Mouse (Mus musculus) lung, embryonic 14.5 days (tissue): ENCODE data around the gene Nrcam. TPM values are rescaled to one million over a fixed set of nuclear protein-coding genes. Genes with fewer than 3 reads are reported as not detected.
A peak's percentile ranks its signal among the peaks of the same experiment; 100 is the strongest.

Experiments used
- ATAC-seq: fragments of 200-750 bp; cut with Nextera tagmentation; 2 replicates; pipeline ENCODE4 v1.8.0; 2017; ENCODE audit warnings: mild to moderate bottlenecking, moderate TSS enrichment, moderate library complexity; ENCODE audit not compliant: insufficient read depth
- DNase-seq: peaks from one replicate; pipeline ENCODE4 v3.0.0-alpha.2; 2015
- H3K27ac ChIP-seq: fragments of 300-500 bp; sonication (generic); 2 replicates; pipeline ENCODE4 v1.5.1; 2014; ENCODE audit warnings: low read depth, mild to moderate bottlenecking, moderate library complexity
- H3K27me3 ChIP-seq: fragments of 300-500 bp; sonication (generic); 2 replicates; pipeline ENCODE4 v1.6.1; 2014; ENCODE audit warnings: low read length, control low read depth; ENCODE audit not compliant: insufficient read depth
- H3K36me3 ChIP-seq: fragments of 300-500 bp; sonication (generic); 2 replicates; pipeline ENCODE4 v1.6.1; 2014; ENCODE audit warnings: control low read depth; ENCODE audit not compliant: insufficient read depth
- H3K4me1 ChIP-seq: fragments of 300-500 bp; sonication (generic); 2 replicates; pipeline ENCODE4 v1.6.1; 2014; ENCODE audit warnings: antibody characterized with exemption, control low read depth; ENCODE audit not compliant: insufficient read depth
- H3K4me2 ChIP-seq: fragments of 300-500 bp; sonication (generic); 2 replicates; pipeline ENCODE4 v1.6.1; 2014; ENCODE audit warnings: mild to moderate bottlenecking
- H3K4me3 ChIP-seq: fragments of 300-500 bp; sonication (generic); 2 replicates; pipeline ENCODE4 v1.5.1; 2014; ENCODE audit warnings: low read depth, low read length
- H3K9ac ChIP-seq: fragments of 300-500 bp; sonication (generic); 2 replicates; pipeline ENCODE4 v1.6.1; 2014
- H3K9me3 ChIP-seq: fragments of 300-500 bp; sonication (generic); 2 replicates; pipeline ENCODE4 v1.6.1; 2016; ENCODE audit warnings: low read depth, low read length, control low read depth
- CTCF ChIP-seq: IDR thresholded peaks from 2 replicates; pipeline ENCODE4 v1.5.1; 2016; ENCODE audit warnings: antibody characterized with exemption, low read depth
- WGBS: fragments of 180-500 bp; shearing (Covaris S2); extraction: QIAGEN DNeasy Blood & Tissue Kit; methylation state at CpG from one replicate; pipeline ENCODE4 v1.1.7; 2014; 5-methylcytosine and 5-hydroxymethylcytosine counted together
- polyA plus RNA-seq: library from polyadenylated mRNA; unstranded; fragments of >200 nt; fragmentation: Nextera tagmentation; extraction: Ambion mirVana; gene quantifications from 2 replicates; pipeline ENCODE4 v1.2.1, GENCODE M21; 2014

Nrcam gene
- polyA plus RNA-seq, 1 experiment from 2014 or later: 20.6 TPM

- H3K9ac ChIP-seq: no peak overlapping the region
- H3K4me2 ChIP-seq: no peak overlapping the region
- no peaks in the 10 kb centered on the region for H3K27me3 ChIP-seq
- ATAC-seq: peak; percentile 82; the same call in 1 of the 2 replicates
- H3K4me3 ChIP-seq: no peak overlapping the region
- no peak overlapping the region for H3K27ac ChIP-seq
- WGBS: 13% methylated on average over 1 of the region's 1 CpGs
- no peaks in the 10 kb centered on the region for H3K36me3 ChIP-seq
- H3K9me3 ChIP-seq: no peaks in the 10 kb centered on the region
- peak; percentile 67 for DNase-seq
- H3K4me1 ChIP-seq: no peaks in the 10 kb centered on the region
- TF ChIP-seq CTCF: no peak
These were observed 59.5 kb downstream of the Nrcam start for GRCm38 (mm10) chr12:44388220-44388619.

DNA sequence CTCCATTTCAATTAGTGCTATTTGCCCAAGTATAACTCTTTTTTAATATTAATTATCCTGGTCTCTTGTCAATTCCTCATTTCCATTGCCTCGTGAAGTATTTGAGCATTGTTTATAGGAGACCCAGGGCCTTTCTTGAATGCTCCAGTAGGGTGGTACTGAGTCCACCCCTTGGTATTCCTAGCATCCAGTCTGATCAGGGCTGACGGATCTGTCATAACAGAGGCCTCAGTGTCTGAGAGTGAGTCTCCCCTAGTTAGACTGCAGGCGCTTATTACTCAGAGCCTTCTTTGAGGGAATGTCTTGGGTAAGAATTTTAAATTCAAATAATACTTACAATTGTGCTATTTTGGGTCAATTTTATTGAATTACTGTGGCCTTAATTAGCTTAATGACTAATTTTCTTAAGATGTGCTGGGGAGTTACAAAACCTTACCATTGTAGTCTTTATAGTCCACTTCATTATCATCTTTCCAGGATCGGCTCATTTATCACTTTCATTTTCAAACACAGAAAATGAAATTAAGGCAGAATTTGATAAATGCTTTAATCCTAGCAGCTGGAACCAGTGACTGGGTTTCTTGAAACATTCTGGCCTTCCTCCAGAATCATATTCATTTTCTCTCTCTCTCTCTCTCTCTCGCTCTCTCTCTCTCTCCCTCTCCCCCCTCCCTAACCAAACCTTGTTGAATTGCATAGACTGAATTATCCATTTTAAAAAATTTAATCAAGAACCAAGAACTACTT is 61.9 kb downstream of the Nrcam start:
- Histone ChIP-seq H3K27me3 (no peaks in the 10 kb centered on the region), H3K36me3 (no peaks in the 10 kb centered on the region), H3K4me1 (no peaks in the 10 kb centered on the region), H3K9me3 (no peaks in the 10 kb centered on the region), H3K4me2 (no peak overlapping the region), H3K9ac (no peak overlapping the region), H3K27ac (no peak overlapping the region), H3K4me3 (no peak overlapping the region)
- no peak for TF ChIP-seq CTCF
- 48% methylated on average over 5 of the region's 5 CpGs for WGBS
- peak; percentile 58; the same call in 1 of the 2 replicates for ATAC-seq
- peak; percentile 65 for DNase-seq

- Histone ChIP-seq H3K27me3 (no peaks in the 10 kb centered on the region), H3K9me3 (no peaks in the 10 kb centered on the region), H3K4me1 (no peaks in the 10 kb centered on the region), H3K36me3 (no peaks in the 10 kb centered on the region), H3K4me2 (no peak overlapping the region), H3K27ac (no peak overlapping the region), H3K4me3 (no peak overlapping the region), H3K9ac (no peak overlapping the region)
- DNase-seq (no peak), ATAC-seq (no peak)
- WGBS: 45% methylated on average over 3 of the region's 3 CpGs
- TF ChIP-seq CTCF: no peak
These were observed 66.2 kb downstream of the Nrcam start for GRCm38 (mm10) chr12:44394901-44395300.

DNA sequence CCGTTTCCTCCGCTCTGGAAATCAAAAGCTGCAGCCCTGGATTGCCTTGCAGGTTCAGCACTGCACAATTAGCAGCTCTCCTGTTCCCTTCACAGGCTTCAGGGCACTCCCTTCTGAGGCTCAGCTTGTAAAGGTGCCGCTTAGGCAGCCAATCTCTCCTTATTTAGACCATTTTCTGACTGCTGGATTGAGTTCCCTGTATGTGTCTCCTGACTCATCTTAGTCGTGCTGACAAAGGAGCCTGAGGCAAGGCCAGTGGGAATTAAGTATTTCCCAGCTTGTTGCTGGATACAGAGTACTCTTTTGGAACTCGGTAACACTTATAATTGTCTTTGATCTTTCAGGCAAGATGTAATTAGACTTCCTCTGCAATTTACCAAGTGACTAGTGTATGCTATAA is 69.1 kb downstream of the Nrcam start:
- no peak for TF ChIP-seq CTCF
- Histone ChIP-seq H3K27me3 (no peaks in the 10 kb centered on the region), H3K36me3 (no peaks in the 10 kb centered on the region), H3K4me3 (no peak overlapping the region), H3K27ac (no peak overlapping the region), H3K4me2 (no peak overlapping the region), H3K9me3 (no peaks in the 10 kb centered on the region), H3K9ac (no peak overlapping the region), H3K4me1 (no peaks in the 10 kb centered on the region)
- no peak for DNase-seq
- no peak for ATAC-seq
- 51% methylated on average over 5 of the region's 5 CpGs for WGBS

DNA sequence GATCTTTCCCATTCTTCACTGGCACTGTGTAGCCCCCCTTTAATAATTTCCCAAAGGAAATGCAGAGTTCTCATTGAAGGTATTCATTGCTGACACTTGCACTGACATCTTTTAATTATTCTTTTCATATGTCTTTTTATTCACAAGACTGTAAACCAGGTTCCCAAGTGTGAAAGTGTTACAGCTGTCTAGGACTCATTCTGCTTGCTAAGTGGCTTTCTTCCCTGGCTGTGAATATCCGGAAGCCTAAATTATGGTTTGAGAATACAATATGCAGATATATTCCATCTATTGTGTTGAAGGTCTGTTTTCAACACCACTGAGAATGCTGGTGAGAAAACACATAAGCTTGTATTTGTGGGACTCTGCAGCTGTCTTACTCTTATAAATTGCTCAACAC is 73.4 kb downstream of the Nrcam start:
- no peak overlapping the region for H3K27ac ChIP-seq
- H3K27me3 ChIP-seq: no peaks in the 10 kb centered on the region
- no peak for TF ChIP-seq CTCF
- 85% methylated on average over 1 of the region's 1 CpGs for WGBS
- ATAC-seq: no peak
- H3K36me3 ChIP-seq: no peaks in the 10 kb centered on the region
- no peaks in the 10 kb centered on the region for H3K4me1 ChIP-seq
- H3K4me2 ChIP-seq: no peak overlapping the region
- no peak overlapping the region for H3K4me3 ChIP-seq
- H3K9ac ChIP-seq: no peak overlapping the region
- no peaks in the 10 kb centered on the region for H3K9me3 ChIP-seq
- no peak for DNase-seq

DNA sequence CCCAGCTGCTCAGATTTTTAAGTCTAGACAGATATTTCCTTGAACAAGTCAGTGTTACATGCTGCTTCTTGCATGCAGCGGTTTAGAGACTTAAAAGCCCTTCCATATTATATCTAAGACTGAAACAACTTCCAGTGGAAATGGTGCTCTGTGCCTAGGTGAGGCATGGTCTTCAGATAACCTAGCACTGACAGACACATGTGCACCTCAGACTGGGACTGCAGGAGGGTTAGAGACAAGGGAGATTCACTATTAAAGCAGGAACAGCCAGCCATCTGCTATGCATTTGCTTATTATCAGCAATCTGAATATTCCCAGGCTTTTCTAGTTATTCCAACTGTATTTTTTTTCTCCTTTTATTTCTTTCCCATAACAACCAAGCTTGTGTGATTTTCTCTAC is 74.6 kb downstream of the Nrcam start:
- no peak overlapping the region for H3K4me2 ChIP-seq
- WGBS: 79% methylated on average over 1 of the region's 1 CpGs
- ATAC-seq: no peak

GRCm38 (mm10) chr12:44403731-44404424 is 75.2 kb downstream of the Nrcam start:
- no peaks in the 10 kb centered on the region for H3K9me3 ChIP-seq
- H3K27ac ChIP-seq: no peak overlapping the region
- no peak for DNase-seq
- WGBS: 41% methylated on average over 3 of the region's 3 CpGs
- TF ChIP-seq CTCF: no peak
- no peak overlapping the region for H3K9ac ChIP-seq
- H3K4me3 ChIP-seq: no peak overlapping the region
- H3K4me2 ChIP-seq: no peak overlapping the region
- H3K36me3 ChIP-seq: no peaks in the 10 kb centered on the region
- no peak for ATAC-seq
- no peaks in the 10 kb centered on the region for H3K4me1 ChIP-seq
- no peaks in the 10 kb centered on the region for H3K27me3 ChIP-seq

More for the DNA sequence above, 74.6 kb downstream of the Nrcam start:
- no peak for TF ChIP-seq CTCF
- DNase-seq: no peak
- no peak overlapping the region for H3K4me3 ChIP-seq
- no peak overlapping the region for H3K9ac ChIP-seq
- no peak overlapping the region for H3K27ac ChIP-seq
- no peaks in the 10 kb centered on the region for H3K4me1 ChIP-seq
- no peaks in the 10 kb centered on the region for H3K36me3 ChIP-seq
- no peaks in the 10 kb centered on the region for H3K27me3 ChIP-seq
- no peaks in the 10 kb centered on the region for H3K9me3 ChIP-seq
